Mouse (Mus musculus) small intestine, adult 2 months (tissue): ENCODE data around the gene Mecom.
"Not testable (repeated sequence)": the region's sequence is repeated elsewhere in the genome, so short reads cannot be mapped to it uniquely, and the experiment has no call there.

Experiments used
- CTCF ChIP-seq: fragments of 200-500 bp; IDR thresholded peaks from 2 replicates; pipeline ENCODE4 v1.5.1; 2012; ENCODE audit warnings: low read depth, mild to moderate bottlenecking, control low read depth, inconsistent platforms, low read length, moderate library complexity, mixed read lengths; ENCODE audit not compliant: insufficient replicate concordance, insufficient read length; ENCODE audit errors: extremely low read depth
- POLR2A ChIP-seq: fragments of 200-500 bp; IDR thresholded peaks from 2 replicates; pipeline ENCODE4 v1.6.1; 2012; ENCODE audit warnings: low read depth, mild to moderate bottlenecking, control low read depth, inconsistent platforms, low read length, moderate library complexity

DNA sequence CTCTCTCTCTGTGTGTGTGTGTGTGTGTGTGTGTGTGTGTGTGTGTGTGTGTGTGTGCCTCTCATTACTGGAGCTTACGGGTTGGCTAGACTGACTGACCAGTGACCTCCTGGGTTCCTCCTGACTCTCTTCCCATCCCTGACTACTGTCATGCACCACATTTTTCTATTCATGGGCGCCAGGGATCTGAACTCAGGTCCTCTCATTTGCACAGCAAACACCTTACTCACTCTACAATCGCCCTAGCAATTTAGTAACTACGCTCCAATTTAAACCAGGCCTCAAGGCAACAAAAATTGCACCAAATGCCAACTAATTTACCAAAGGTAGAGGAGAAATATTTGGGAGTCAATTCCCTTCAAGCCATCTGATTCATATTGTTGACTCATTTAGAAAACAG is 125.9 kb downstream of the Mecom start:
- not testable (repeated sequence) for TF ChIP-seq CTCF, POLR2A
